Mouse (Mus musculus) lung, embryonic 16.5 days (tissue): ENCODE results near the gene Csf2rb2. TPM values are rescaled to one million over a fixed set of nuclear protein-coding genes. Genes with fewer than 3 reads are reported as not detected.
A peak's percentile ranks its signal among the peaks of the same experiment; 100 is the strongest.
"Not testable (repeated sequence)": the region's sequence is repeated elsewhere in the genome, so short reads cannot be mapped to it uniquely, and the experiment has no call there.

Source experiments
- ATAC-seq: fragments of 200-750 bp; cut with Nextera tagmentation; 2 replicates; pipeline ENCODE4 v1.8.0; 2017; ENCODE audit warnings: low read depth, mild to moderate bottlenecking, moderate library complexity
- H3K27ac ChIP-seq: fragments of 300-500 bp; sonication (generic); 2 replicates; pipeline ENCODE4 v1.5.1; 2014; ENCODE audit warnings: mild to moderate bottlenecking, control low read depth, low read length
- H3K27me3 ChIP-seq: fragments of 300-500 bp; sonication (generic); 2 replicates; pipeline ENCODE4 v1.6.1; 2014; ENCODE audit warnings: low read depth, low read length, mixed read lengths; ENCODE audit not compliant: control insufficient read depth, insufficient read depth
- H3K36me3 ChIP-seq: fragments of 300-500 bp; sonication (generic); 2 replicates; pipeline ENCODE4 v1.6.1; 2014; ENCODE audit warnings: low read length; ENCODE audit not compliant: control insufficient read depth, insufficient read depth
- H3K4me1 ChIP-seq: fragments of 300-500 bp; sonication (generic); replicated peaks from 2 replicates; pipeline ENCODE4 v1.6.1; 2014; ENCODE audit warnings: low read length, mixed read lengths; ENCODE audit not compliant: control insufficient read depth, insufficient read depth
- H3K4me2 ChIP-seq: fragments of 300-500 bp; sonication (generic); 2 replicates; pipeline ENCODE4 v1.6.1; 2014; ENCODE audit warnings: low read depth, low read length, control low read depth
- H3K4me3 ChIP-seq: fragments of 300-500 bp; sonication (generic); 2 replicates; pipeline ENCODE4 v1.5.1; 2014; ENCODE audit warnings: mild to moderate bottlenecking, low read length, control low read depth
- H3K9ac ChIP-seq: fragments of 300-500 bp; sonication (generic); 2 replicates; pipeline ENCODE4 v1.6.1; 2014; ENCODE audit warnings: low read length, control low read depth
- H3K9me3 ChIP-seq: fragments of 300-500 bp; sonication (generic); 2 replicates; pipeline ENCODE4 v1.6.1; 2016; ENCODE audit warnings: low read length; ENCODE audit not compliant: control insufficient read depth
- WGBS: fragments of 180-500 bp; shearing (Covaris S2); extraction: QIAGEN DNeasy Blood & Tissue Kit; methylation state at CpG from one replicate; pipeline ENCODE4 v1.1.7; 2014; 5-methylcytosine and 5-hydroxymethylcytosine counted together
- polyA plus RNA-seq: library from polyadenylated mRNA; unstranded; fragments of >200 nt; fragmentation: Nextera tagmentation; extraction: Ambion mirVana; gene quantifications from 2 replicates; pipeline ENCODE4 v1.2.1, GENCODE M21; 2015

Gene Csf2rb2
- 0.47 and 0.48 TPM in 2 replicates for polyA plus RNA-seq

DNA sequence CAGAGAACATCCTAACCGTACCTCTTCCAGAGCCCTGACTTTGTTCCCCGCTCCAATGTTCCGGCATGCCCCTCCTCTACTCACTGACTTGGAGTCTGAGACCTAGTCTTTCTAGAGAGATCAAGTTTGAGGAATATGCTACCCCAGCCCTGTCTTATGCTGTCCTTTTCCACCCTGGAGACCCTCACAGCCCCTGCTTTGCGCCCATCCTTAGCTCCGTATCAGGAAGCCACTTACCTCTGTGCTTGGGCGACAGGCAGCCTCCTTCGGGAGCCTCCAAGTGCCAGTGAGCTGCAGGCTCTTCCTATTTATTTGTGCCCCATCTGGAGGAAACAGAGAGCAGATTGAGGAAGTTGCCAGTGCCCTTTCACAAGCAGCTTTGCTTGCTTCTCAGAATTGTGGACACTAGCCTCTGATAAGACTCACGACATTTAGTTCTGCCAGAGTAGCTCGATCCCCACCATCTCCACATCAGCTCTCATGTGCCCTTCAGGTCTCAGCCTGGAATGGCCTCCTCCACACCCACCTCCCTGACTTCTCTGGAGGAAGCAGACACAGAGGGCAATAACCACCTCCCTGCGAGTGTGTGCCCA lies at the start of gene Csf2rb2:
Gene Csf2rb2, minus strand, starts transcription at position 381 of the 593 bp plus-strand sequence.
- 73% methylated on average over 10 of the region's 10 CpGs for WGBS
- H3K4me3 ChIP-seq = no peak within 1 kb of the TSS

GRCm38 (mm10) chr15:78354958-78355357 lies 49.4 kb upstream of the Csf2rb2 start:
- Histone ChIP-seq H3K4me1 (no peaks in the 10 kb centered on the region), H3K4me2 (no peak overlapping the region), H3K27ac (no peak overlapping the region), H3K27me3 (no peaks in the 10 kb centered on the region), H3K36me3 (no peaks in the 10 kb centered on the region), H3K4me3 (no peak overlapping the region), H3K9ac (no peak overlapping the region), H3K9me3 (no peaks in the 10 kb centered on the region)
- WGBS = 0% methylated on average over 1 of the region's 1 CpGs
- ATAC-seq = no peak

More for the DNA sequence above, at the start of gene Csf2rb2:
- no peaks in the 10 kb centered on the region for H3K27me3 ChIP-seq
- no peak within 1 kb of the TSS for H3K27ac ChIP-seq
- H3K9ac ChIP-seq = no peak within 1 kb of the TSS
- H3K4me1 ChIP-seq = no peaks in the 10 kb centered on the region
- no peaks in the 10 kb centered on the region for H3K36me3 ChIP-seq
- H3K9me3 ChIP-seq = no peaks in the 10 kb centered on the region
- ATAC-seq = no peak
- no peak within 1 kb of the TSS for H3K4me2 ChIP-seq

- Histone ChIP-seq H3K4me1 (no peaks in the 10 kb centered on the region), H3K36me3 (no peaks in the 10 kb centered on the region), H3K4me3 (no peak overlapping the region), H3K4me2 (no peak overlapping the region), H3K9me3 (no peaks in the 10 kb centered on the region), H3K9ac (no peak overlapping the region), H3K27ac (no peak overlapping the region), H3K27me3 (no peaks in the 10 kb centered on the region)
- ATAC-seq = no peak
- 41% methylated on average over 3 of the region's 3 CpGs for WGBS
Measured at GRCm38 (mm10) chr15:78351586-78352165, 46.2 kb upstream of the Csf2rb2 start.

- H3K9ac ChIP-seq = no peak overlapping the region
- no peaks in the 10 kb centered on the region for H3K27me3 ChIP-seq
- 79% methylated on average over 3 of the region's 3 CpGs for WGBS
- no peak overlapping the region for H3K4me3 ChIP-seq
- H3K36me3 ChIP-seq = no peaks in the 10 kb centered on the region
- H3K4me2 ChIP-seq = no peak overlapping the region
- no peaks in the 10 kb centered on the region for H3K4me1 ChIP-seq
- H3K27ac ChIP-seq = no peak overlapping the region
- no peak for ATAC-seq
- H3K9me3 ChIP-seq = no peaks in the 10 kb centered on the region
Measured at GRCm38 (mm10) chr15:78344567-78344966, 39.0 kb upstream of the Csf2rb2 start.

GRCm38 (mm10) chr15:78343683-78344082 lies 38.2 kb upstream of the Csf2rb2 start:
- Histone ChIP-seq H3K27me3 (no peaks in the 10 kb centered on the region), H3K4me3 (no peak overlapping the region), H3K36me3 (no peaks in the 10 kb centered on the region), H3K27ac (no peak overlapping the region), H3K9ac (no peak overlapping the region), H3K9me3 (no peaks in the 10 kb centered on the region), H3K4me2 (no peak overlapping the region), H3K4me1 (no peaks in the 10 kb centered on the region)
- 3% methylated on average over 1 of the region's 1 CpGs for WGBS
- no peak for ATAC-seq

DNA sequence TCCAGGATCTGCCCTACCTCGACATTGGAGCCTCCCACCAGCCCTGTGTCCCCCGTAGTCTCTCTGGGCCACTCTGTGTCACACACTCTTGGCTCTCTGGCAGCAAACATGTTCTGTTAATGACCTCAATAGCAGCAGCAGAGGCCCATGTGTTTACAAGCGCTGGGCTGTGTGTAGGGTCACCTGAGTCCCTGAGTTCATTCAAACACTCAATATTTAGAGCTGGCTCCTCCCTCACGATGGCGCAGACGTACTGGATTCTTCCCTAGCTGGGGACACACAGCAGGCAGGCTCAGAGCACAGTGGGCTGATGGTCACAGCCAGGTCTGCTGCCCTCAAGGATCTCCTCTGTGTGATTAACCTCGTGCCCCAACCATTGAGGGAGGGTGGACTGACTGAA lies 35.4 kb upstream of the Csf2rb2 start:
- H3K4me3 ChIP-seq, H3K9ac ChIP-seq, H3K27ac ChIP-seq, H3K27me3 ChIP-seq, ATAC-seq, H3K36me3 ChIP-seq, H3K9me3 ChIP-seq, H3K4me2 ChIP-seq, H3K4me1 ChIP-seq: not testable (repeated sequence)
- WGBS = 40% methylated on average over 7 of the region's 7 CpGs

DNA sequence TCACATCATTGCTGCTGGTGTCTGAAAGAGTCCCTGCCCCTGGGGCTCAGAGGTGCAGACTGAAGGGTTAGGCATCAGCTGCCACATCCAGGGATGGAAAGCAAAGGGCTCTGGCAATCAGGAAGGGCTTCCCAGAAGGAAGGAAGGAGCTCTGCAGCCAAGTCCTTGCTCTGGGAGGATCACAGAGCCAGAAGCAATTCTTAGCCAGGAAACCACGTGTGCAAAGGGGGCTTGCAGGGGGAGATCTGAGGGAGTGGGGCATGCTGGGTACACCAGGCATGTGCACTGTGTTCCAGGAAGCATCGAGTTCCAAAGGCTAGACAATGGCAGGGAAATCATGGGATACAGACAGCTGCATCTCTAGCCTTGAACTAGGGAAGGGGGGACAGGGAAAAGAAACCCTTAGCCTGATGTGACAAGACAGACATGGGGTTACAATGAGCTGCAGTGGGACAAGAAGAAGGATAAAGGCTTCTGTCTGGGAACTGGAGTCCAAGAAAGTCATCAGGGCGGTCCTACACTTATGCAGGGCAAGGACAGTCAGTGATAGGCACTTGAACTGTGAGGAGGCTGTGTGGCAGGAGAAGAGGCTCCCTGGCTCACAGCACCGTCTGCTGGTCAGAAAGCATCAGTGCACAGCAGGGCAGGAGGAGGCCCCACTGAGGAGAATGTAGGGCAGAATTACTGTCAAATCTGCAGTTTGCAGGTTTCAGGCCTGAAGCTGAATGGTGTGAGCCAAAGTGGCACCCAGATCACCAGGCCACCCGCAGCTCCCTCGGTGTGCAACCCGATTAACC lies 34.3 kb upstream of the Csf2rb2 start:
- WGBS = 30% methylated on average over 7 of the region's 7 CpGs
- not testable (repeated sequence) for H3K27ac ChIP-seq, H3K4me1 ChIP-seq, H3K4me2 ChIP-seq, H3K4me3 ChIP-seq, H3K36me3 ChIP-seq, H3K9me3 ChIP-seq, H3K27me3 ChIP-seq, H3K9ac ChIP-seq
- ATAC-seq = peak; percentile 64

DNA sequence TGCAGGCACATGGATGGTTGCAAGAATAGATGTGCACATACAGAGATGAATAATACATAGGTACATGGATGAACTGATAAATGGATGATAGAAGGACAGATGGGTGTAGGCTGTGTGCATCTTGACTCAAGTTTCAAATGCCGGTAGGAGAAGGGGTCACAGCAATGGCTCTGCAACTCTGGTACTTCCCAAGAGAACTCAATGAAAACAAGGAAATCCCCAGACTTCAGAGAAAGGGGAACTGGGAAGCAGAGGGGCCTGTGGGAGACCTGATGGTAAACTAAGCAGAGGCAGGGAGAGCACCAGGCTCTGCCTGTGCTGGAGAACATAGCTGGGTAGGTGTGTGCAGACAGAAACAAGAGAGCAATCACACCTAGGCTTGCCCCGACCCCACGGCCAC lies 28.9 kb upstream of the Csf2rb2 start:
- Histone ChIP-seq H3K9me3 (no peaks in the 10 kb centered on the region), H3K27me3 (no peaks in the 10 kb centered on the region), H3K4me3 (no peak overlapping the region), H3K4me2 (no peak overlapping the region), H3K27ac (no peak overlapping the region), H3K9ac (no peak overlapping the region), H3K36me3 (no peaks in the 10 kb centered on the region), H3K4me1 (no peaks in the 10 kb centered on the region)
- no peak for ATAC-seq
- WGBS = 72% methylated on average over 3 of the region's 3 CpGs

- ATAC-seq = no peak
- WGBS = 55% methylated on average over 6 of the region's 6 CpGs
- no peak overlapping the region for H3K27ac ChIP-seq
- H3K9ac ChIP-seq = no peak overlapping the region
- H3K4me1 ChIP-seq = no peaks in the 10 kb centered on the region
- H3K4me2 ChIP-seq = no peak overlapping the region
- H3K36me3 ChIP-seq = no peaks in the 10 kb centered on the region
- H3K4me3 ChIP-seq = no peak overlapping the region
- H3K27me3 ChIP-seq = no peaks in the 10 kb centered on the region
- H3K9me3 ChIP-seq = no peaks in the 10 kb centered on the region
Measured at GRCm38 (mm10) chr15:78332981-78333380, 27.5 kb upstream of the Csf2rb2 start.
